Mouse (Mus musculus): ENCODE data around the gene Arnt.

DNA sequence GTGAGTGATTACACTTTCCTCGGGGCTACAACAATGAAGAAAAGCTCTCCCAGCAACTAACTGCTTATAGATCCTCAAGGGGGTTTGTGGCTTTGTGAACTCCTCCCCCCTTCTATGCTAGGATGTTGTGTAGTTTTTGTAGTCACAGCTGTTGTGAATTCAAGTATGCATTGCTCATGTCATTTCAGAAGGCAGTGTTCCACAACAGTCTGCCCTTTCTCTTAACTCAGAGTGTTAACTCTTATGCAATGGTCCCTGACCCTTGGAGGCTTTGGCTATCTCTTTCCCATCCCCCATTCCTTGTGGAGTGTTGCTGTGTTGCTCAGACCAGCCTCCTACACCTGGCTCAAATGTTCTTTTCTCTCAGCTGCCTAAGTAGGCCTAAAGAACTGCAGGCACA, 25.2 kb downstream of the Arnt start:
- TF ChIP-seq CTCF (IDR thresholded peaks at IDR 0.05; ENCODE audit: control insufficient read depth, insufficient read depth, low read length) (no peak), POLR2A (IDR thresholded peaks at IDR 0.05; ENCODE audit: borderline replicate concordance, control insufficient read depth, low read depth, low read length) (no peak)

Measured in bone marrow, adult 2 months (tissue).